Mouse (Mus musculus): ENCODE results near the gene Ak5.

- TF ChIP-seq CTCF (IDR thresholded peaks at IDR 0.05; ENCODE audit: control insufficient read depth, insufficient read depth, insufficient replicate concordance, low read depth, low read length) (no peak), POLR2A (IDR thresholded peaks at IDR 0.05; ENCODE audit: control insufficient read depth, low read depth, low read length) (no peak)
These were observed at the start of gene Ak5 for GRCm38 (mm10) chr3:152668239-152668638.

Measured in testis, adult 2 months (tissue).